Mouse (Mus musculus): ENCODE measurements around the gene Polh. TPM values are rescaled to one million over a fixed set of nuclear protein-coding genes. Genes with fewer than 3 reads are reported as not detected.

Gene Polh
- 10.5 and 11.1 TPM in 2 replicates for polyA plus RNA-seq (2015; fragmentation: Nextera tagmentation; extraction: Ambion mirVana)

DNA sequence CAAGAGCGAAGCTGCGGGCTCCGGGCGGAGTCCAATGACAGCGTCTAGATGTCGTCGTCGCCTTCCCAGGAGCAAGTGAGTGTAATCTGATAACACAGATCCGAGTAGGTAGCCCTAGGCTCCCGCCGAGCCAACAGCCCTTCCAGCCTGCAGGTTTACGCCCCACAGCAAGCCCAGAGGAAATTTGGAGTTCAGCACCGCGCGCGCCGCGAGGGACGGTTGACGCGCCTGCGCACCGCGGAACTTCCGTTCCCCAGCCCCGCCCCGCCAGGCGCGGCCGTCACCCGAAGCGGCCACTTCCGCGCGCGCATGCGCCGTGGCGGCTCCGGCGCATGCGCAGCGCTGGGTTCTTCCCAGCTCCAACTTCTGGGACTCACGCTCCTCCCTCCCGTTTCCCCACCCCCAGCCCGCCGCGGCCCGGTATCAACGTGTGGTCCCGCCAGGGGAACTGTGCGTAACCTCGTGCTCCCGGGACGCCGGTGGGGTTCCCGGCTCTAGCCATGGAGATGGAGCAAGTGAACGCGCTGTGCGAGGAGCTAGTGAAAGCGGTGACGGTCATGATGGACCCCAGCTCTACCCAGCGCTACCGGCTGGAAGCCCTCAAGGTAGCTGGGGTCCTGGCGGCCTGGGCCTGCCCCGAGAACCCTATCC lies at the start of gene Polh, which contains the start of gene Xpo5:
Polh (minus strand) TSS at position 225 of the 651 bp plus-strand sequence.
Xpo5 (plus strand) TSS at position 362 of the 651 bp plus-strand sequence.
- H3K27ac ChIP-seq, result peak within 1 kb of the TSS; percentile 81
- H3K36me3 ChIP-seq (ENCODE audit: insufficient read depth, low read length), result peaks cover 13% of the 10 kb centered on the region; the same call in 1 of the 2 replicates
- H3K27me3 ChIP-seq (ENCODE audit: insufficient read depth, low read length), result no peaks in the 10 kb centered on the region
- H3K9me3 ChIP-seq (replicated peaks; ENCODE audit: low read length), result no peaks in the 10 kb centered on the region
- peak within 1 kb of the TSS; percentile 80 for H3K4me3 ChIP-seq (replicated peaks; ENCODE audit: low read depth, low read length)
- no peak for TF ChIP-seq CTCF (IDR thresholded peaks at IDR 0.05; ENCODE audit: low read depth)
- WGBS, result under 1% methylated on average over 66 of the region's 66 CpGs
- ATAC-seq (replicated peaks; ENCODE audit: low FRiP score, low read depth), result peak; percentile 95
- peak within 1 kb of the TSS; percentile 82 for H3K4me2 ChIP-seq (ENCODE audit: low read length)
- DNase-seq (ENCODE audit: low spot score), result peak; percentile 96
- peak within 1 kb of the TSS; percentile 74 for H3K9ac ChIP-seq (ENCODE audit: low read depth, low read length)
- peaks cover 14% of the 10 kb centered on the region; the same call in 1 of the 2 replicates for H3K4me1 ChIP-seq (replicated peaks; ENCODE audit: insufficient read depth, low read length)

GRCm38 (mm10) chr17:46251174-46251573 lies 48.7 kb upstream of the Polh start:
- ATAC-seq (replicated peaks; ENCODE audit: low FRiP score, low read depth), result no peak
- Histone ChIP-seq H3K27ac (no peak overlapping the region), H3K4me2 (ENCODE audit: low read length) (no peak overlapping the region), H3K36me3 (ENCODE audit: insufficient read depth, low read length) (peaks cover 20% of the 10 kb centered on the region), H3K9ac (ENCODE audit: low read depth, low read length) (no peak overlapping the region), H3K27me3 (ENCODE audit: insufficient read depth, low read length) (0 out of 2 replicates have a peak, but pooled peaks cover 5% of the 10 kb centered on the region), H3K4me1 (replicated peaks; ENCODE audit: insufficient read depth, low read length) (peaks cover 26% of the 10 kb centered on the region; the same call in 1 of the 2 replicates), H3K9me3 (replicated peaks; ENCODE audit: low read length) (no peaks in the 10 kb centered on the region), H3K4me3 (replicated peaks; ENCODE audit: low read depth, low read length) (no peak overlapping the region)
- peak; percentile 15; the same call in 1 of the 2 replicates for TF ChIP-seq CTCF (IDR thresholded peaks at IDR 0.05; ENCODE audit: low read depth)
- WGBS, result 79% methylated on average over 7 of the region's 7 CpGs
- DNase-seq (ENCODE audit: low spot score), result no peak

GRCm38 (mm10) chr17:46248189-46248522 lies 45.7 kb upstream of the Polh start:
- ATAC-seq (replicated peaks; ENCODE audit: low FRiP score, low read depth) (peak; percentile 37), DNase-seq (ENCODE audit: low spot score) (no peak)
- under 1% methylated on average over 37 of the region's 37 CpGs for WGBS
- no peak for TF ChIP-seq CTCF (IDR thresholded peaks at IDR 0.05; ENCODE audit: low read depth)
- H3K27ac ChIP-seq, result peak overlapping the region; percentile 91
- no peaks in the 10 kb centered on the region for H3K27me3 ChIP-seq (ENCODE audit: insufficient read depth, low read length)
- peaks cover 18% of the 10 kb centered on the region; the same call in 1 of the 2 replicates for H3K4me1 ChIP-seq (replicated peaks; ENCODE audit: insufficient read depth, low read length)
- peaks cover 41% of the 10 kb centered on the region for H3K36me3 ChIP-seq (ENCODE audit: insufficient read depth, low read length)
- no peaks in the 10 kb centered on the region for H3K9me3 ChIP-seq (replicated peaks; ENCODE audit: low read length)
- peak overlapping the region; percentile 98 for H3K9ac ChIP-seq (ENCODE audit: low read depth, low read length)
- H3K4me2 ChIP-seq (ENCODE audit: low read length), result peak overlapping the region; percentile 90
- H3K4me3 ChIP-seq (replicated peaks; ENCODE audit: low read depth, low read length), result peak overlapping the region; percentile 94

GRCm38 (mm10) chr17:46247512-46248188 lies 45.2 kb upstream of the Polh start, which contains the start of the genes Polr1c and Yipf3:
Polr1c (minus strand) TSS chr17:46248054.
Yipf3 (plus strand) TSS chr17:46248080.
- ATAC-seq (replicated peaks; ENCODE audit: low FRiP score, low read depth) (peak; percentile 88), DNase-seq (ENCODE audit: low spot score) (peak; percentile 97)
- Histone ChIP-seq H3K9ac (ENCODE audit: low read depth, low read length) (peak within 1 kb of the TSS; percentile 98), H3K4me2 (ENCODE audit: low read length) (peak within 1 kb of the TSS; percentile 90), H3K4me1 (replicated peaks; ENCODE audit: insufficient read depth, low read length) (peaks cover 17% of the 10 kb centered on the region; the same call in 1 of the 2 replicates), H3K9me3 (replicated peaks; ENCODE audit: low read length) (no peaks in the 10 kb centered on the region), H3K27ac (peak within 1 kb of the TSS; percentile 91), H3K4me3 (replicated peaks; ENCODE audit: low read depth, low read length) (peak within 1 kb of the TSS; percentile 94), H3K36me3 (ENCODE audit: insufficient read depth, low read length) (peaks cover 46% of the 10 kb centered on the region), H3K27me3 (ENCODE audit: insufficient read depth, low read length) (no peaks in the 10 kb centered on the region)
- under 1% methylated on average over 53 of the region's 53 CpGs for WGBS
- no peak for TF ChIP-seq CTCF (IDR thresholded peaks at IDR 0.05; ENCODE audit: low read depth)

- peaks cover 52% of the 10 kb centered on the region for H3K36me3 ChIP-seq (ENCODE audit: insufficient read depth, low read length)
- ATAC-seq (replicated peaks; ENCODE audit: low FRiP score, low read depth) (no peak), DNase-seq (ENCODE audit: low spot score) (no peak)
- no peak overlapping the region for H3K4me3 ChIP-seq (replicated peaks; ENCODE audit: low read depth, low read length)
- no peak overlapping the region; the same call in 1 of the 2 replicates for H3K9ac ChIP-seq (ENCODE audit: low read depth, low read length)
- no peak overlapping the region for H3K27ac ChIP-seq
- H3K4me1 ChIP-seq (replicated peaks; ENCODE audit: insufficient read depth, low read length), result peaks cover 17% of the 10 kb centered on the region; the same call in 1 of the 2 replicates
- no peak overlapping the region for H3K4me2 ChIP-seq (ENCODE audit: low read length)
- H3K27me3 ChIP-seq (ENCODE audit: insufficient read depth, low read length), result no peaks in the 10 kb centered on the region
- WGBS, result 62% methylated on average over 10 of the region's 10 CpGs
- TF ChIP-seq CTCF (IDR thresholded peaks at IDR 0.05; ENCODE audit: low read depth), result no peak
- H3K9me3 ChIP-seq (replicated peaks; ENCODE audit: low read length), result no peaks in the 10 kb centered on the region
Observed at GRCm38 (mm10) chr17:46244579-46244978, 42.1 kb upstream of the Polh start.

GRCm38 (mm10) chr17:46243624-46244023 lies 41.2 kb upstream of the Polh start:
- Histone ChIP-seq H3K9me3 (replicated peaks; ENCODE audit: low read length) (no peaks in the 10 kb centered on the region), H3K4me1 (replicated peaks; ENCODE audit: insufficient read depth, low read length) (peaks cover 8% of the 10 kb centered on the region; the same call in 1 of the 2 replicates), H3K27me3 (ENCODE audit: insufficient read depth, low read length) (no peaks in the 10 kb centered on the region), H3K4me3 (replicated peaks; ENCODE audit: low read depth, low read length) (no peak overlapping the region), H3K9ac (ENCODE audit: low read depth, low read length) (no peak overlapping the region), H3K27ac (no peak overlapping the region), H3K36me3 (ENCODE audit: insufficient read depth, low read length) (peaks cover 58% of the 10 kb centered on the region), H3K4me2 (ENCODE audit: low read length) (no peak overlapping the region)
- no peak for DNase-seq (ENCODE audit: low spot score)
- 78% methylated on average over 2 of the region's 2 CpGs for WGBS
- no peak for ATAC-seq (replicated peaks; ENCODE audit: low FRiP score, low read depth)
- no peak for TF ChIP-seq CTCF (IDR thresholded peaks at IDR 0.05; ENCODE audit: low read depth)

All from kidney, postnatal 0 days (tissue).